Mouse (Mus musculus): Measurements from ENCODE around the gene Mapk7.

Mapk7 gene

DNA sequence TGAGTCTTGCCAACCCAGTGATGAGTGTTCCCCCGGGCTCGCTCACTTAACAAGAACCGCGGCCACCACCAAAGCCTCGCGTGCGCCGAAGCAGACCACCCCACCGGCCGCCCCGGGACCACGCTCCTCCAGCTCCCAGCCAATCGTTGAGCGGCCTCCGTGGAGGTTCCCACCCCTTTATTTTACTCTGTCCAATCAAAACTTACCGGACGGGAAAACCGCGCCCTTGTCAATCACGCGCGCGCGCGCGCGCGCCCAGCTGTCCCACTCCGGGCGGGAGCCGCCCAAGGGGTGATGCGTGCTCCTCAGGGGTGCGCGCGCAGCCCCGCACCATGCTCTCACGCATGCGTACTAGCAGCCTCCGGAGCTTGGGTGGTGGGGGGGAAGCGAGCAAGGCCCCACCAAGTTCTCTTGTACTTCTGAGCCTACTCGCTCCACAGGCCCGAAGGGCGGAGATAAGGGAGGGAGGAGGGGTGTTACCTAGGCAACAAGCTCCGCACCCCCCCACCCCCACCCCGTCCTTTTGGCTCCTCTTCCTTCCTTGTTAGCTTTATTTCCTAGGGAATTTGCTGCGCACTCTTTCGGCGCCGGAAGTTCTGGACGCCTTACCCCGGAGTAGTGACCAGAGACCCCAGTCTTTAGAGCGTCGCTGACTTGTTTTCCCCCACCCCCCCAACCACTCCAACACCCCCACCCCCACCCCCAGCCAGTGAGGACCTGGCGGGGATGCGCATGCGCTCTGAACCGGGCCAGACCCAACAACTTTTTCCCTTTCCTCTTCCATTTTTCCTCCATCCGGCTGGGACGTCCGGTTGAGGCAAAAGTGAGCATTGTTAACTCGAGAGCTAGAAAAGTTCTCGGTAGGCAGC is at the start of gene Mapk7:
TSS of gene Mapk7 (minus strand) at position 278 of the 869 bp plus-strand sequence.
- DNase-seq (ENCODE audit: low spot score in 2 of 2): peak; percentile 97 to 98

DNA sequence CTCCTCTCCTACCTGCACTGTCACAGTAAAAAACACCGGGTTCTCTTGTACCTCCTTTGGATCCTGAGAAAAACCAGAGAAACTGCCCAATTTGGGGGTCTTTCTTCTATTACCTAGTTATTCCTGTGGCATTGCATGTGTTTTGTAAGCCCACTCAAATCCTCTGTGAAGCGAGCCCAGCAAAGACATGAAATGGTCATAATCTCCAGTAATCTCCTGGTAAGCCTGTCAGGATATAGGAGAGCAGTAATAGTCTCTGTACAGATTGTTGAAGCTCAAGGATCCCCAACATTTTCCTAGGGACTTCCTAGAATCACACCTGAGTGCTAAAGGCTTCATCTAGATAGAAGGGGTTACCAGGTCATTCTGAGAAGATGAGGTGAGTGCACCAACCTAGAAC is 46.9 kb upstream of the Mapk7 start:
- DNase-seq (ENCODE audit: low spot score in 2 of 2): no peak

DNA sequence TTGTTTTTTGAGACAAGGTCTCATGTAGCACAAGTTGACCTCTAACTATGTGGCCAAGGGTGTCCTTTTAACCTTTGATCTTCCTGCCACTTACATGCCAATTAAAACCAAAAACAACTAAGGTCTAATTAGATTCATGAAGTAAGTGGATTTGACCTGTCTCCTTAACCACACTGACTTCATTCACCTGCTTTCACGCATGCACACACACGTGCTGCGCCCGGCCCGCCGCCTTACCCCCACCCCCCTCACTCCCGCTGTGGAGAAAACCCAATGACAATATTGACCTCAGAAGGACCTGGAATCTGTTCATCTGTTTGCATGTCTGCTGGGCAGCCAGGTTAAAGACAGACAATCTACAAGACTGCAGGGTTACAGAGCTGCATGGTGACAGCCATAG is 46.4 kb upstream of the Mapk7 start:
- no peak for DNase-seq (ENCODE audit: low spot score in 2 of 2)

GRCm38 (mm10) chr11:61537362-61537761 is 43.2 kb upstream of the Mapk7 start:
- DNase-seq (ENCODE audit: low spot score in 2 of 2): no peak

GRCm38 (mm10) chr11:61536952-61537351 is 42.7 kb upstream of the Mapk7 start:
- no peak for DNase-seq (ENCODE audit: low spot score in 2 of 2)

DNA sequence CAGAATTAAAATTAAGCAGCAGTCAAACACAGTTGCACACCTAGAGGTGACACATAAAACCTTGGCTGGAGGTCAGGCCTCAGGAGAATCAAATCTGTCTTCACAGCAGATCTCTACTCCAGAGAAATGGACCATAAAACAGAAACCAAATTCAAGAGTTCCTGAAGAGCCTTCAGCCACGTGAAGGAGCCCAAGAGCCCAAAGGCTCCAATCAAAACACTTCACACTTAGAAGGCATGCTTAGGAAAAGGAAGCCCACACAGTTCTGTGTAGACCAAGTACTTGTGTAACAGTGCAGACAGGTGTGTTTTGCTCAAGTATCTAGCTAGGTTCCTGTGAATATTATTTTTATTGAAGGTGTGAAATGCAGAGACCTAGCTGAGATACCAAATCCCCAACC is 41.3 kb upstream of the Mapk7 start:
- DNase-seq (ENCODE audit: low spot score in 2 of 2): no peak

GRCm38 (mm10) chr11:61533571-61533970 is 39.4 kb upstream of the Mapk7 start:
- DNase-seq (ENCODE audit: low spot score in 2 of 2): peak; percentile 75 to 86

GRCm38 (mm10) chr11:61532820-61533219 is 38.6 kb upstream of the Mapk7 start:
- DNase-seq (ENCODE audit: low spot score in 2 of 2): peak in 1 of 2 experiments; percentile 28

DNA sequence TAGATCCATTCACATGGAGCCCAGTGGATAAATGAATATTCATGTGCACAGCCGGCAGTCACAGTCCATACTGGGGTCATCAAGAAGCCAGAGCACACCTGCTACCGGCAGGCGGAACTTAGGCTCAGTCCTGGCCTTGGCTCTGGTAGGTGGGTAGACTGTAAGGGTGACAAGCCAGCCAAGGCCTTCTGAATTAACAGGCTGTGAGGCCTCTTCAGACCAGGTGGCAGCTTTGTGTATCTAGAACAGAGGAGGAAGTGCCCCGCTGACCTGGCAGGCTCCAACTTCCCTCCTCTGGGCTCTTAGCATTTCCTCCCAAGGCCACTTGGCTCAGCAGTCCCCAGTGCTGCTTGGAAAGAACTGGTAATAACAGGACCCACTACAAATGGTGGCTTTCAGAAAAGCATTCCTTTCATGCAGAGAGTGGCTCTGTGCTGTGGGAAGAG is 35.1 kb upstream of the Mapk7 start:
- DNase-seq (ENCODE audit: low spot score in 2 of 2): peak; percentile 19 to 38

- DNase-seq (ENCODE audit: low spot score in 2 of 2): no peak
Measured at GRCm38 (mm10) chr11:61526872-61527271, 32.7 kb upstream of the Mapk7 start.

- peak in 1 of 2 experiments; percentile 42 for DNase-seq (ENCODE audit: low spot score in 2 of 2)
Measured at GRCm38 (mm10) chr11:61519484-61520107, 25.4 kb upstream of the Mapk7 start.

GRCm38 (mm10) chr11:61518871-61519270 is 24.7 kb upstream of the Mapk7 start:
- DNase-seq (ENCODE audit: low spot score in 2 of 2): no peak

GRCm38 (mm10) chr11:61517971-61518370 is 23.8 kb upstream of the Mapk7 start:
- no peak for DNase-seq (ENCODE audit: low spot score in 2 of 2)

DNA sequence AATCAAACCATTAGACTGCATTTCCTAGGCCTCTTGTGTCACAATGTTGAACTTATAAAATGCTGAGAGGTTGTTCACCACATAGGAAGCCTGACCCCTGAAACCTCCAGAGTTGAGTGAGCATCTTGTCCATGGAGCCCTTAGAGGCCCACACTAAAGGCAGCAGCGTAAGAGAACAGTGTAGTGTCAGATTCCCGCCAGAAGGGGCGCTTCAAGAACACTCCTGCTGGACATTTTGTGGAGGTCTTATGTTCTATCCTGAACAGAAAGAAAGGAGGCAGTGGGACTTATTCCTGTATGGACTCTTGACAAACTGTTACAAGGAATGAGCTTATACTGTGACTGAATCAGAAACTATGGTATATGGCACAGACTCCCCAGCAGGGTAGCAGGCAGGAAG is 20.7 kb upstream of the Mapk7 start:
- no peak for DNase-seq (ENCODE audit: low spot score in 2 of 2)

- peak; percentile 94 to 98 for DNase-seq (ENCODE audit: low spot score in 2 of 2)
Measured at GRCm38 (mm10) chr11:61504713-61505257, 10.6 kb upstream of the Mapk7 start, which contains the start of gene B9d1. Gene B9d1, plus strand, starts transcription at chr11:61505144.

DNA sequence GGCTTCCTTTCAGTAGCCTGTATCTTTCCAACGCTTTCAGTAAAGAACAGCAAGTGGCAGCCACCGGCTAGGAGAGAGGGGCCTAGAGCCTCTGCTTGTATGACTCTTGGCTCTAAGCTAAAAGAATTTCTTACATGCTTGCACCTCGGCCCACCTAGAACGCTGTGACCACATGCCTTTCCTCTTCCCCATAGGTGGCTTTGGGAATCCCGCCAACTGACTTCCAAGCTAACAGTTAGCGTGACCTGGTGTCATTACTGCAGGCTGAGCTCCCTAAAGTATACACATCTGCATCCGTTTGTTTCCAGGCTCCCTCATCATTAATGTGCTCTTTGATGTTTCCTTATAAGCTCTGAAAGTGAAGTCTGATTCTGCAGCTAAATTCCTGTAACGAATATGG is 9.7 kb upstream of the Mapk7 start:
- DNase-seq (ENCODE audit: low spot score in 2 of 2): no peak

DNA sequence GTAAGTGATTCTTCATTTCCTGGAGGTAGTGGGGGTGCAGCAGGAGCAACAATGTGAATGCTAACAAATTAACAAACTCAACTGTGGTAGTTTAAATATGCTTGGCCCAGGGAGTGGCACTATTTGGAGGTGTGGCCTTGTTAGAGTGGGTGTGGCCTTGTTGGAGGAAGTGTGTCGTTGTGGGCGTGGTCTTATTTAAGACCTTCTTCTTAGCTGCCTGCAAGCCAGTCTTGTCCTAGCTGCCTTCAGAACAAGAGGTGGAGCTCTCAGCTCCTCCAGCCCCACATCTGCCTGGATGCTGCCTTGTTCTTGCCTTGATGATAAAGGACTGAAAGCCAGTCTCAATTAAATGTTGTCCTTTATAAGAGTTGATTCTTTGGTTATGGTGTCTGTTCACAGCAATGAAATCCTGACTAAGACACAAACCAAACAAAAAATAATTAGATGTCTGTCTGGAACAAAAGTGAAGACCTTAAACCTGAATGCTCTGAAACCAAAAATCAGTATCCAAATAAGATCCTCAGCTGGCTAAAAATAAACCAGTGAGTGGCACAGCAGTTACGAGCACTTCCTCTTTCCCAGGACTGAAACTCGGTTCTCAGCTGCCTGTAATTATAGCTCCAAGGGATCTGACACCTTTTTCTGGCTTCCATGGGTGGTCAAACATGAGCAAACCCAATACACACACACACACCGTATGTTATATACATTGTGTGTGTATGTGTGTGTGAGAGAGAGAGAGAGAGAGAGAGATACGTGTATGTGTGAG is 4.7 kb upstream of the Mapk7 start:
- no peak for DNase-seq (ENCODE audit: low spot score in 2 of 2)

DNA sequence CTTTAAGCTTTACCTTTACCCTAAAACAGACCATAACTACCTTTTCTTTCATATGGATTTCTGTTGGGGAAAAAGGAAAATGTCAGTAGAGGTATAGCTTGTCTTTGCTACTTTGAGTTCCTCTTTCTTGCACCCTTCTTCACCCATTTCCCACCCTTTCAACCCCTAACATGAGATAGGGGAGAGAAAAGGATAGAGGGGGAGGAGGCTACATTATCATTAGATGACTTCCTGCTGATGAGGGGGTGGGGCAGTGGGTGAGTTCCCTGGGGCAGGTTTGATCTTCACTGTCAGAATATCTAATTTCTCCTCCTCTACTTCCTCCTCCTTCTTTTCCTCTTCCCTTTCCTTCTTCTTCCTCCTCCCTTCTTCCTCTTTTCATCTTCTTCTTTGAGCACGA is 3.3 kb upstream of the Mapk7 start:
- no peak for DNase-seq (ENCODE audit: low spot score in 2 of 2)

- no peak for DNase-seq (ENCODE audit: low spot score in 2 of 2)
Measured at GRCm38 (mm10) chr11:61495528-61495927, 1.3 kb upstream of the Mapk7 start.

DNA sequence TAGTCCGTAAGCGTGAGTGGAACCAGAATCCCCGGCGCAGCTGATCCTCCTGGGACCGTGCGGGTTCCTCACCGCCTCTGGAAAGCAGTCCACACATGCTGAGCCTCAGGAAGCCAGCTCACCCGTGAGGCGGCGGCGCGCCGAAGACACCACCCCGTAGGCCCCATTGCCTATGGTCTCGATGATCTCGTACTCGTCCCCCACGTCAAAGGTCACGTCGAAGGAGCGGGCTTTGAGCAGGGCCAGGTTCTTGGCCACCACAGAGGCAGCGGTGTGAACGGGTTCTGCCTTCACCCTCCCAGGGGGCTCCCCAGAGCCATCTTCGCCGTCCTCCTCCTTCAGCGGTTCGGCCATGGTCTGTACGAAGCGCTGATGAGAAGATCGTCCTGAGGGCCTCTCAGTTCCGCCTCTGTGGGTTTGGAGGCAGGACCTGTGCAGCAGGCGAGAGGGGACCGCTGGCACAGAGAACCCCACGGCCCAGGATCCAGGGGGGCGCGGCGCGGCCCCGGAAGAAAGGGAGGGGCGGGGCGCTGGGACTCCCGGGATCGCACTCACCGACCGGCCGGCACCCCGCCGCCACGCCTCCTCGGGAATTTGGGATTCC is 579 bp downstream of the Mapk7 start:
- no peak for DNase-seq (ENCODE audit: low spot score in 2 of 2)

- DNase-seq (ENCODE audit: low spot score in 2 of 2): no peak
Measured at GRCm38 (mm10) chr11:61492749-61493401, 1.3 kb downstream of the Mapk7 start.
